Comparison of ENCODE assay signal across 9 mouse cellular contexts in the genomic region with DNA sequence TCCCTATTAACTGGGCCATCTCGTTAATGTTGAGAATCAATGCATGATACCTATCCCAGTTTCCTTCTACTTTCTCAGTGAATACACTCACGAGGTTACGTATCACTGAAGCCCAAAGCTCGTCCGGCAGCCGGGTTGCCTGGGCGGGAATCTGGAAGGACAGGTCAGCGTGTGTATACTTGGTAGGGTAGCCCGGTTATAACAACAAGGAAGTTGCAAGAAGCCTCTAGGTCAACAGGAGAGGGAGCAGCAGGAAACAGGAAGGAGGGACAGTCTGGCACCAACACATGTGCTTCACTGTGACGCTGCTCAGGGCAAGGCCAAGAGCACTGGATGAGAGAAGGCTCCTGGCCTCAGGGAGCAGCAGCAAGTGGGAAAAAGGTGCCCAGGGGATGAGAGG. TPM values are rescaled to one million over a fixed set of nuclear protein-coding genes. Genes with fewer than 3 reads are reported as not detected.
DNase-seq lines count a peak whose midpoint lies in the region; ATAC-seq lines count a peak whose summit lies in the region.
"Had no signal": no experiment of that assay in that cellular context is flagged by ENCODE, and none has a peak within 500 bp of the region (broad histone marks: within the 10 kb centered on the region; RNA-seq: fewer than 3 reads in every experiment).

No protein-coding gene starts in this region.

- H3K36me3 ChIP-seq in intestine, embryonic 15.5 days, result no peaks in the 10 kb centered on the region
- H3K36me3 ChIP-seq in lung, embryonic 15.5 days, result no peaks in the 10 kb centered on the region
- H3K36me3 ChIP-seq: limb, embryonic 12.5 days had no signal

- no peak overlapping the region for H3K4me2 ChIP-seq in intestine, embryonic 15.5 days (replicated peaks)
- peak overlapping the region; percentile 17 for H3K4me2 ChIP-seq in lung, embryonic 15.5 days
- H3K4me2 ChIP-seq: limb, embryonic 12.5 days had no signal

- peak; percentile 45 to 67 for DNase-seq in adrenal gland, adult (ENCODE audit: inconsistent age in 2 of 2, low spot score in 1 of 2)
- DNase-seq in adrenal gland, adult 18-20 months (ENCODE audit: low spot score in 2 of 2), result no peak
- peak; percentile 13 for DNase-seq in adrenal gland, postnatal 25 days
- DNase-seq in cerebellum, postnatal 25 days, result no peak
- DNase-seq in Muller cell, postnatal 12 days (ENCODE audit: inconsistent ontology term), result no peak
- no peak for DNase-seq in thymus, postnatal 0 days (ENCODE audit: low spot score)

- H3K27ac ChIP-seq in intestine, embryonic 15.5 days, result no peak overlapping the region
- H3K27ac ChIP-seq in lung, embryonic 15.5 days, result peak overlapping the region; percentile 48
- H3K27ac ChIP-seq: limb, embryonic 12.5 days had no signal

- H3K4me1 ChIP-seq in intestine, embryonic 15.5 days (replicated peaks), result no peaks in the 10 kb centered on the region
- peaks cover 12% of the 10 kb centered on the region; the same call in 1 of the 2 replicates for H3K4me1 ChIP-seq in lung, embryonic 15.5 days

- no peaks in the 10 kb centered on the region for H3K27me3 ChIP-seq in intestine, embryonic 15.5 days (replicated peaks)
- no peaks in the 10 kb centered on the region for H3K27me3 ChIP-seq in lung, embryonic 15.5 days
- H3K27me3 ChIP-seq: limb, embryonic 12.5 days had no signal

- H3K4me3 ChIP-seq in intestine, embryonic 15.5 days (replicated peaks), result no peak overlapping the region
- no peak overlapping the region for H3K4me3 ChIP-seq in lung, embryonic 15.5 days
- H3K4me3 ChIP-seq: limb, embryonic 12.5 days had no signal

- no peak overlapping the region for H3K9ac ChIP-seq in intestine, embryonic 15.5 days
- H3K9ac ChIP-seq in lung, embryonic 15.5 days, result no peak overlapping the region
- H3K9ac ChIP-seq: limb, embryonic 12.5 days had no signal

- no peaks in the 10 kb centered on the region for H3K9me3 ChIP-seq in intestine, embryonic 15.5 days
- H3K9me3 ChIP-seq in lung, embryonic 15.5 days, result no peaks in the 10 kb centered on the region
- H3K9me3 ChIP-seq: limb, embryonic 12.5 days had no signal

- peak; percentile 53; the same call in 1 of the 2 replicates for ATAC-seq in intestine, embryonic 15.5 days
- ATAC-seq in lung, embryonic 15.5 days (ENCODE audit: borderline replicate concordance, extremely low read depth, low FRiP score, low TSS enrichment), result 0 out of 2 replicates have a peak, but pooled peaks have one; percentile 64

- whole genome bisulfite sequencing in intestine, embryonic 15.5 days, result 67% methylated on average over 10 of the region's 10 CpGs
- 47% methylated on average over 10 of the region's 10 CpGs for WGBS in lung, embryonic 15.5 days

RNA-seq across cellular contexts. Expression of gene Ica1, which starts 7.9 kb away (rescaled TPM):
- 10 to 100 TPM; 20.2 to 38.2 TPM for total RNA-seq in adrenal gland, adult 18-20 months (2021)
- total RNA-seq in adrenal gland, postnatal 25 days (2021), result 40.9 and 45.0 TPM in 2 replicates
- 19.5 and 23.6 TPM in 2 replicates for polyA plus RNA-seq in intestine, embryonic 15.5 days (2015; fragmentation: Nextera tagmentation; extraction: Ambion mirVana)
- 37.0 and 37.3 TPM in 2 replicates for polyA plus RNA-seq in lung, embryonic 15.5 days (2015; fragmentation: Nextera tagmentation; extraction: Ambion mirVana)
- 5.9 and 7.8 TPM in 2 replicates for polyA plus RNA-seq in thymus, postnatal 0 days (2015; fragmentation: Nextera tagmentation; extraction: Ambion mirVana)

Comparison
In these comparisons a context has a peak if more than half of its experiments do, and no peak if none do; other contexts are left out.
1. DNase-seq: peak in adrenal gland, adult (2 of 2) and adrenal gland, postnatal 25 days (single experiment); none in adrenal gland, adult 18-20 months (0 of 2), cerebellum, postnatal 25 days (0 of 2), Muller cell, postnatal 12 days (single experiment) and thymus, postnatal 0 days (single experiment).